Mouse (Mus musculus): ENCODE results near the gene Rgs19.

The Rgs19 gene

DNA sequence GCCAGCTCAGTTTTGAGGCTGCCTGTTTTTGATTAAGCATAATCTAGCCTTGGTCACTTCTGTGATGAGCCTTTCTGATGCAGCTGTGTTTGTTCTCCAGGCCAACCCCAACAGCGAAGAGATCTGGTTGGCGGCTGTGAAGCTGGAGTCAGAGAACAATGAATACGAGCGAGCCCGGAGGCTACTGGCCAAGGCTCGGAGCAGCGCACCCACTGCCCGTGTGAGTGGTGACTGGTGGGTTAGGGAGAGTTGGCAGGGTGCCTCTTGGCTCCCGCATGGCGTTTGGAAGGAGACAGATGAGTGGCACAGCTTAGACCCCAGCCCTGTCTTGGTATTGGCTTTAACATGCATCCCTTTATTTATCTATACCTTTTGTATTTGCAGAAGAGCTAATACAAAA is 44.9 kb downstream of the Rgs19 start:
- DNase-seq: no peak

DNA sequence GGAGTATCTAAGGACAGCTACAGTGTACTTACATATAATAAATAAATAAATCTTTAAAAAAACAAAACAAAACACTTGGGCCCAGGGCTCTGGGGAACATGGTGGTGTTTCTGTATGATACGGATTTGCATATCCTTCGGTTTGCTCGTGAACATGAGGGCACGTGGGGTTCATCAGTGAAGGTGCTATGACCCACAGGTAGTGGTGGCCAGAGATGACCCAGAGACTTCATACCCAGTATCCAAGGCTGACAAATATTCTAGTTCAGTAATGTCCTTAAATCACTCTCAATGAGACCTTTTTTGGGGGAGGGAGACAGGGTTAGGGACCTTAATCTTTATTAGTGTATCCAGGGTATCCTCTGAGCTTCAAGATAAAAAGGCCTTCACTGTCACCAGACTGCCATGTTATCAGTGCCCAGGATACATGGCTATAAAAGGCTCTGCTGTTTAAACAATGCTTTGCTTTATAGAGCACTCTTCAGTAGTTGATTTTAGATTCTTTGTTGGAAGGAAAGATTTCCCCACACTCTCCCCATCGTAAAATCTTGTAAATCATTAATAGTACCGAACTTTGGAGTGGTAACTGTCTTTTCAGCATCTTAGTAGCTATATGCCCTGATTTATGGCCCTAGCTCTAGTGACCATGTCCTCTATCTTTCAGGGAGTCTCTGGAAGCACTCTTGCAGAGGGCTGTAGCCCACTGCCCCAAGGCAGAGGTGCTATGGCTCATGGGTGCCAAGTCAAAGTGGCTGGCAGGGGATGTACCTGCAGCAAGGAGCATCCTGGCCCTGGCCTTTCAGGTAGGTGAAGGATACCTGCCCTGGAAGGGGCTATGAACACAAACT is 46.9 kb downstream of the Rgs19 start:
- DNase-seq: no peak

DNA sequence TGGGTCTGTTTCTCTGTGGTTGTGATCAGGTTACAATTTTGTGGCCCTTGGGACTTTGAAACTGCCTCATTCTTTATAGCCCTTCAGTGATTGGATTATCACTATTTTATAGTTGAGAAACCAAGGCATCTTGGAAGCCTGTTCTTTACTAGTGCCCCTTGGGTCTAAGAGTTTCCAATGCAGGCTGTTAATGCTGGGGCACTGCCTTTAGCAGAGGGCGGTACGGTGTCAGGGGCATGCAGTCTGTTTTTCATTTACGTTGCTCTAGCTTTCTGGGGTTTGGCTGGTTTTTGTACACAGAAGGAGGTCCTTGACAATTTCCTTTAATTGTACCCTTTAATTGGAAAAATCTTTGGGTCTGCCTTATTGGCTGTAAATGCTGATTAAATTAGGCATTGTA is 48.1 kb downstream of the Rgs19 start:
- no peak for DNase-seq

DNA sequence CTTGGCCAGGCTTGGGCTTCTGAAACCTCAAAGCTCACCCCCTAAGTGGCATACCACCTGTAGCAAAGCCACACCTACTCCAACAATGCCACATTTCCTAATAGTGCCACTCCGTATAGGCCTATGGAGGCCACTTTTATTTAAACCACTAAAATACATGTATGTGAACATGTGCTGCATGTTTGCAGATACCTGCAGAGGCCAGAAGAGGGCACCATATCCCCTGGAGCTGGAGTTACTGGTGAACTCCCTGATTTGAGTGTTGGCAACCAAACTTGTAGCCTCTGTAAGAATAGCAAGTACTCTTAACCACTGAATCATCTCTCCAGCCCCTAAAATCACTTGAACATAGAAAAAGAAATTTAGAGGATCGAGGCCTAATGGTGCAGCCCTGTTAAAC is 49.4 kb downstream of the Rgs19 start:
- DNase-seq: peak; percentile 61

Data from retina, postnatal 1 day (tissue).